In genomic region chr8:106469485-106469884, GRCm38 (mm10) we compare ENCODE assay signal across 28 mouse cellular contexts. TPM values are rescaled to one million over a fixed set of nuclear protein-coding genes. Genes with fewer than 3 reads are reported as not detected.
DNase-seq lines count a peak whose midpoint lies in the region; ATAC-seq lines count a peak whose summit lies in the region.
"Had no signal": no experiment of that assay in that cellular context is flagged by ENCODE, and none has a peak within 500 bp of the region (broad histone marks: within the 10 kb centered on the region; RNA-seq: fewer than 3 reads in every experiment).

No protein-coding gene starts in this region.

- H3K27me3 ChIP-seq in midbrain, embryonic 14.5 days (ENCODE audit: control insufficient read depth, insufficient read depth, low read length), result no peaks in the 10 kb centered on the region
- H3K27me3 ChIP-seq in midbrain, embryonic 13.5 days, result 0 out of 2 replicates have a peak, but pooled peaks cover 3% of the 10 kb centered on the region
- no peaks in the 10 kb centered on the region for H3K27me3 ChIP-seq in limb, embryonic 10.5 days (ENCODE audit: low read depth, poor library complexity, severe bottlenecking)
- H3K27me3 ChIP-seq: forebrain, embryonic 13.5 days; heart, embryonic 15.5 days; liver, embryonic 12.5 days had no signal

- WGBS in midbrain, embryonic 14.5 days, result 64% methylated on average over 7 of the region's 7 CpGs
- WGBS in midbrain, embryonic 13.5 days, result 63% methylated on average over 7 of the region's 7 CpGs
- 49% methylated on average over 7 of the region's 7 CpGs for WGBS in limb, embryonic 10.5 days

- DNase-seq in midbrain, embryonic 14.5 days, result peak; percentile 7
- DNase-seq in embryo, embryonic 9.5 days (ENCODE audit: extremely low spot score), result peak; percentile 10
- DNase-seq in limb, embryonic 10.5 days (ENCODE audit: low spot score), result peak; percentile 44
- DNase-seq in gastrocnemius, postnatal 10 days, result no peak
- DNase-seq in thymus, postnatal 10 days (ENCODE audit: low spot score in 2 of 2), result no peak
- no peak for DNase-seq in heart, adult 9 months (ENCODE audit: low spot score in 2 of 2)
- DNase-seq: adrenal gland, postnatal 36 days; cerebellum, adult 2 months; gastrocnemius, adult 2 months; heart, adult 18-20 months; heart, postnatal 4 days; kidney, adult 2 months; kidney, postnatal 25 days; layer of hippocampus, adult 9-11 months; lung, adult 2 months; right cerebral cortex, postnatal 14 days; spleen, adult 18-20 months; thymus, adult 2 months had no signal

- H3K9ac ChIP-seq in midbrain, embryonic 14.5 days (replicated peaks; ENCODE audit: low read length), result no peak overlapping the region
- no peak overlapping the region for H3K9ac ChIP-seq in midbrain, embryonic 13.5 days (replicated peaks)
- H3K9ac ChIP-seq: forebrain, embryonic 13.5 days; heart, embryonic 15.5 days; liver, embryonic 12.5 days had no signal

- no peaks in the 10 kb centered on the region for H3K36me3 ChIP-seq in midbrain, embryonic 14.5 days (ENCODE audit: control insufficient read depth, insufficient read depth, low read length)
- H3K36me3 ChIP-seq in midbrain, embryonic 13.5 days, result no peaks in the 10 kb centered on the region
- H3K36me3 ChIP-seq in limb, embryonic 10.5 days, result no peaks in the 10 kb centered on the region
- H3K36me3 ChIP-seq: heart, embryonic 15.5 days; liver, embryonic 12.5 days had no signal

- no peaks in the 10 kb centered on the region for H3K9me3 ChIP-seq in midbrain, embryonic 14.5 days (ENCODE audit: control insufficient read depth, low read length)
- no peaks in the 10 kb centered on the region for H3K9me3 ChIP-seq in midbrain, embryonic 13.5 days
- H3K9me3 ChIP-seq in limb, embryonic 10.5 days (replicated peaks), result no peaks in the 10 kb centered on the region
- H3K9me3 ChIP-seq: forebrain, embryonic 13.5 days; heart, embryonic 15.5 days; liver, embryonic 12.5 days had no signal

- H3K4me2 ChIP-seq in midbrain, embryonic 14.5 days (ENCODE audit: low read length), result no peak overlapping the region
- no peak overlapping the region for H3K4me2 ChIP-seq in midbrain, embryonic 13.5 days (replicated peaks)
- H3K4me2 ChIP-seq: forebrain, embryonic 13.5 days; heart, embryonic 15.5 days; liver, embryonic 12.5 days had no signal

- no peaks in the 10 kb centered on the region for H3K4me1 ChIP-seq in midbrain, embryonic 14.5 days (ENCODE audit: control insufficient read depth, insufficient read depth, low read length)
- no peaks in the 10 kb centered on the region for H3K4me1 ChIP-seq in midbrain, embryonic 13.5 days (replicated peaks)
- H3K4me1 ChIP-seq in limb, embryonic 10.5 days, result peaks cover 16% of the 10 kb centered on the region
- H3K4me1 ChIP-seq: forebrain, embryonic 13.5 days; heart, embryonic 15.5 days; liver, embryonic 12.5 days; megakaryocyte, embryonic 14.5 days had no signal

- no peak for ATAC-seq in midbrain, embryonic 14.5 days (ENCODE audit: low FRiP score, low TSS enrichment)
- ATAC-seq in midbrain, embryonic 13.5 days, result no peak
- ATAC-seq: forebrain, embryonic 13.5 days; hindbrain, embryonic 16.5 days; liver, embryonic 12.5 days had no signal

- no peak overlapping the region for H3K27ac ChIP-seq in midbrain, embryonic 14.5 days (replicated peaks; ENCODE audit: low read depth, low read length)
- H3K27ac ChIP-seq in midbrain, embryonic 13.5 days, result no peak overlapping the region
- no peak overlapping the region for H3K27ac ChIP-seq in limb, embryonic 10.5 days
- H3K27ac ChIP-seq: forebrain, embryonic 13.5 days; gastrocnemius, adult 2 months; heart, embryonic 15.5 days; liver, embryonic 12.5 days had no signal

- no peak overlapping the region for H3K4me3 ChIP-seq in midbrain, embryonic 14.5 days (replicated peaks; ENCODE audit: low read depth, low read length)
- H3K4me3 ChIP-seq in midbrain, embryonic 13.5 days (replicated peaks), result no peak overlapping the region
- H3K4me3 ChIP-seq in limb, embryonic 10.5 days, result no peak overlapping the region
- H3K4me3 ChIP-seq: forebrain, embryonic 13.5 days; gastrocnemius, adult 2 months; heart, embryonic 15.5 days; liver, embryonic 12.5 days; megakaryocyte, embryonic 14.5 days had no signal

RNA-seq across cellular contexts. Expression of gene 6030452D12Rik, which starts 30.8 kb away (rescaled TPM):
- polyA plus RNA-seq in midbrain, embryonic 14.5 days (2014; fragmentation: Nextera tagmentation; extraction: Ambion mirVana), result not detected in 2 replicates
- polyA plus RNA-seq in midbrain, embryonic 13.5 days (2015; fragmentation: Nextera tagmentation; extraction: Ambion mirVana), result not detected in 2 replicates
- polyA plus RNA-seq in limb, embryonic 10.5 days (2016; fragmentation: Nextera tagmentation; extraction: Ambion mirVana), result not detected in 2 replicates
- total RNA-seq in gastrocnemius, postnatal 10 days (2021), result not detected
- total RNA-seq: adrenal gland, postnatal 36 days; gastrocnemius, adult 2 months; heart, adult 18-20 months; heart, postnatal 4 days; left cerebral cortex, postnatal 10 days; midbrain, postnatal 0 days; neutrophil, adult 5-6 weeks had no signal
- polyA plus RNA-seq: C2C12; cerebellum, adult 2 months; forebrain, embryonic 13.5 days; heart, embryonic 15.5 days; hindbrain, embryonic 16.5 days; kidney, adult 2 months; liver, embryonic 12.5 days; lung, adult 2 months; midbrain, postnatal 0 days; thymus, adult 2 months had no signal

RNA-seq across cellular contexts. Expression of gene Cdh3, which starts 41.2 kb away (rescaled TPM):
- polyA plus RNA-seq in midbrain, embryonic 14.5 days (2014; fragmentation: Nextera tagmentation; extraction: Ambion mirVana), result 0.22 and 0.23 TPM in 2 replicates
- 0.28 and 0.46 TPM in 2 replicates for polyA plus RNA-seq in midbrain, embryonic 13.5 days (2015; fragmentation: Nextera tagmentation; extraction: Ambion mirVana)
- 29.7 and 34.5 TPM in 2 replicates for polyA plus RNA-seq in limb, embryonic 10.5 days (2016; fragmentation: Nextera tagmentation; extraction: Ambion mirVana)
- under 1 TPM; 0.50 to 0.70 TPM for total RNA-seq in gastrocnemius, postnatal 10 days (2021)
- total RNA-seq: neutrophil, adult 5-6 weeks had no signal

RNA-seq across cellular contexts. Expression of gene Zfp90, which starts 54.4 kb away (rescaled TPM):
- 47.2 and 50.7 TPM in 2 replicates for polyA plus RNA-seq in midbrain, embryonic 14.5 days (2014; fragmentation: Nextera tagmentation; extraction: Ambion mirVana)
- 44.4 and 46.9 TPM in 2 replicates for polyA plus RNA-seq in midbrain, embryonic 13.5 days (2015; fragmentation: Nextera tagmentation; extraction: Ambion mirVana)
- 21.6 and 28.7 TPM in 2 replicates for polyA plus RNA-seq in limb, embryonic 10.5 days (2016; fragmentation: Nextera tagmentation; extraction: Ambion mirVana)
- total RNA-seq in gastrocnemius, postnatal 10 days (2021), result 1 to 10 TPM; 4.3 to 5.6 TPM

Comparison
In these comparisons a context has a peak if more than half of its experiments do, and no peak if none do; other contexts are left out.
1. DNase-seq: peak in midbrain, embryonic 14.5 days (single experiment), embryo, embryonic 9.5 days (single experiment) and limb, embryonic 10.5 days (single experiment); none in gastrocnemius, postnatal 10 days (single experiment), thymus, postnatal 10 days (0 of 2) and heart, adult 9 months (0 of 2).
2. RNA of gene Cdh3, which starts 41.2 kb away (polyA plus RNA-seq): 29.7 to 34.5 TPM in limb, embryonic 10.5 days; 0.28 to 0.46 TPM in midbrain, embryonic 13.5 days and 0.22 to 0.23 TPM in midbrain, embryonic 14.5 days; every median in the first group is over 10 times any median in the second.